Mouse (Mus musculus): Measurements from ENCODE around the gene Sgpp1. TPM values are rescaled to one million over a fixed set of nuclear protein-coding genes. Genes with fewer than 3 reads are reported as not detected.
"Not testable (repeated sequence)": the region's sequence is repeated elsewhere in the genome, so short reads cannot be mapped to it uniquely, and the experiment has no call there.

The Sgpp1 gene
- polyA plus RNA-seq, 1 experiment, result 9.6 TPM

GRCm38 (mm10) chr12:75698692-75699091, 36.8 kb downstream of the Sgpp1 start:
- Histone ChIP-seq H3K4me1 (ENCODE audit: control insufficient read depth, insufficient read depth, low read length) (no peaks in the 10 kb centered on the region), H3K4me3 (replicated peaks; ENCODE audit: control insufficient read depth, low read depth, low read length) (no peak overlapping the region), H3K27ac (ENCODE audit: control insufficient read depth, insufficient read depth, low read depth, low read length, poor library complexity) (no peak overlapping the region)
- TF ChIP-seq CTCF (IDR thresholded peaks at IDR 0.05; ENCODE audit: control insufficient read depth, insufficient read depth, low read length) (peak; percentile 34; the same call in 1 of the 2 replicates), POLR2A (IDR thresholded peaks at IDR 0.05; ENCODE audit: borderline replicate concordance, control insufficient read depth, low read depth, low read length) (no peak)
- 86% methylated on average over 3 of the region's 3 CpGs for WGBS

GRCm38 (mm10) chr12:75695845-75696244, 39.7 kb downstream of the Sgpp1 start:
- not testable (repeated sequence) for H3K4me3 ChIP-seq (replicated peaks; ENCODE audit: control insufficient read depth, low read depth, low read length); H3K27ac ChIP-seq (ENCODE audit: control insufficient read depth, insufficient read depth, low read depth, low read length, poor library complexity); H3K4me1 ChIP-seq (ENCODE audit: control insufficient read depth, insufficient read depth, low read length)
- 73% methylated on average over 1 of the region's 1 CpGs for WGBS

DNA sequence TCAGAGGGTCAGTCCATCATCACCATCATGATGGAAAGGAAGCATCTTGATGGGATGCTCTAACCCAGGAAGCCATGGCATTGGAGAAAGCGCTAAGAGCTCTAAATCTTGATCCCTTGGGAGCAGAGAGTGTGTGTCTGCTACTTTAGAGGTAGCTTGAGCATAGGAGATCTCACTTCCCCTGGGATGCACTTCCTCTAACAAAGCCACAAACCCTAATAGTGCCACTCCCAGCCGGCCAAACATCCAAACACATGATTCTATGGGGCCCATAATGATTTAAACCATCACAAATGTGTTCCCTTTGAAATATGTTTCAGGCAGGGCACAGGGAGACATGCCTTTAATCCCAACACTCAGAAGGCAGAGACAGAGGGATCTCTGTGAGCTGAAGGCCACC, 46.5 kb downstream of the Sgpp1 start:
- TF ChIP-seq CTCF (IDR thresholded peaks at IDR 0.05; ENCODE audit: control insufficient read depth, insufficient read depth, low read length) (no peak), POLR2A (IDR thresholded peaks at IDR 0.05; ENCODE audit: borderline replicate concordance, control insufficient read depth, low read depth, low read length) (no peak)

DNA sequence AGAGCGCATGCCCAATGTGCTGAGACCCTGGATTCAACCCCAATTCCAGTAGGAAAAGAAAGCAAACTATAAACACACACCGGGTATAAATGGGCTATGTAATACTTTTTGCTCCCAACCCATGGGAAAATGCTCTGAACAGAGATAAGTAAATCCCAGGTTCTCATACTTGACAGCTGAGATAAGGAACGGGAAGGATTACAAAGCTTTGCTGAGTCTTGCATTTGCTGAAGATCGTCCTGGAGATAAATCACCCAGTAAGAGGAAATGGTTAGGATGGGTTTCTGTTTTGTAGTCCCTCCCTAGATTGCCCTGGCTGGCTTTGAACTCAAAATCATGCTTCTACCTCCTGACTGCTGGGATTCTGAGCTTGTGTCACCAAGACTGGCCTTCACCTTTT, 48.2 kb downstream of the Sgpp1 start:
- 30% methylated on average over 4 of the region's 4 CpGs for WGBS
- TF ChIP-seq POLR2A (IDR thresholded peaks at IDR 0.05; ENCODE audit: borderline replicate concordance, control insufficient read depth, low read depth, low read length) (no peak), CTCF (IDR thresholded peaks at IDR 0.05; ENCODE audit: control insufficient read depth, insufficient read depth, low read length) (no peak)
- Histone ChIP-seq H3K4me3 (replicated peaks; ENCODE audit: control insufficient read depth, low read depth, low read length) (no peak overlapping the region), H3K27ac (ENCODE audit: control insufficient read depth, insufficient read depth, low read depth, low read length, poor library complexity) (no peak overlapping the region), H3K4me1 (ENCODE audit: control insufficient read depth, insufficient read depth, low read length) (no peaks in the 10 kb centered on the region; the same call in none of the 2 replicates)

More for the DNA sequence above, 46.5 kb downstream of the Sgpp1 start:
- 78% methylated on average over 2 of the region's 2 CpGs for WGBS
- Histone ChIP-seq H3K4me1 (ENCODE audit: control insufficient read depth, insufficient read depth, low read length) (no peaks in the 10 kb centered on the region; the same call in none of the 2 replicates), H3K4me3 (replicated peaks; ENCODE audit: control insufficient read depth, low read depth, low read length) (no peak overlapping the region), H3K27ac (ENCODE audit: control insufficient read depth, insufficient read depth, low read depth, low read length, poor library complexity) (0 out of 2 replicates have a peak overlapping the region, but pooled peaks have one; percentile 4)

DNA sequence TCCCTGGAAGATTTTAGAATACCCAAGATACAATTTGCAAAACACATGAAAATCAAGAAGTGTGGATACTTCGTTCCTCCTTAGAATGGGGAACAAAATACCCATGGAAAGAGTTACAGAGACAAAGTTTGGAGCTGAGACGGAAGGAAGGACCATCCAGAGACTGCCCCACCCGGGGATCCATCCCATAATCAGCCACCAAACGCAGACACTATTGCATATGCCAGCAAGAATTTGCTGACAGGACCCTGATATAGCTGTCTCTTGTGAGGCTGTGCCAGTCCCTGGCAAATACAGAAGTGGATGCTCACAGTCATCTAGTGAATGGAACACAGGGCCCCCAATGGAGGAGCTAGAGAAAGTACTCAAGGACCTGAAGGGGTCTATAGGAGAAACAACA, 51.5 kb downstream of the Sgpp1 start:
- not testable (repeated sequence) for H3K4me1 ChIP-seq (ENCODE audit: control insufficient read depth, insufficient read depth, low read length); H3K4me3 ChIP-seq (replicated peaks; ENCODE audit: control insufficient read depth, low read depth, low read length); H3K27ac ChIP-seq (ENCODE audit: control insufficient read depth, insufficient read depth, low read depth, low read length, poor library complexity)
- 78% methylated on average over 4 of the region's 4 CpGs for WGBS

DNA sequence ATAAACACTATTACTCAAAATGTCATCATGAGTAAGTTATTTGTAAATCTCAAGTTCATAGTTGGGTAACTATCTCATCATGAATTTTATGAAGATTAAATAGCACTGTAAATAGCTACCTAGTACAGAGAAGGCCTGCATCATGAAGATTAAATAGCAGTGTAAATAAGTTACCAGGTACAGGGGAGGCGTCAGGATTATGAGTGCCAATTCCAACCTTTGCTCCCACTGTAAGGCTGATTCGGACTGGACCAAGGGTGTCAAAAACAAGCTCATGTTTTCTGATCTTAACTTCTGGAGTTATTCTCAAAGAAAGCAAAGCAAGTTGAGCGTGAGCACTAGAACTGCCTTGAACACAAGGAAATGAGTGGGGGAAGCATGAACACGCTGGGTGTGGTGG, 51.9 kb downstream of the Sgpp1 start:
- 85% methylated on average over 4 of the region's 4 CpGs for WGBS
- no peak overlapping the region for H3K27ac ChIP-seq (ENCODE audit: control insufficient read depth, insufficient read depth, low read depth, low read length, poor library complexity)
- H3K4me3 ChIP-seq (replicated peaks; ENCODE audit: control insufficient read depth, low read depth, low read length), result no peak overlapping the region
- H3K4me1 ChIP-seq (ENCODE audit: control insufficient read depth, insufficient read depth, low read length), result no peaks in the 10 kb centered on the region; the same call in none of the 2 replicates
- TF ChIP-seq CTCF (IDR thresholded peaks at IDR 0.05; ENCODE audit: control insufficient read depth, insufficient read depth, low read length) (no peak), POLR2A (IDR thresholded peaks at IDR 0.05; ENCODE audit: borderline replicate concordance, control insufficient read depth, low read depth, low read length) (no peak)

DNA sequence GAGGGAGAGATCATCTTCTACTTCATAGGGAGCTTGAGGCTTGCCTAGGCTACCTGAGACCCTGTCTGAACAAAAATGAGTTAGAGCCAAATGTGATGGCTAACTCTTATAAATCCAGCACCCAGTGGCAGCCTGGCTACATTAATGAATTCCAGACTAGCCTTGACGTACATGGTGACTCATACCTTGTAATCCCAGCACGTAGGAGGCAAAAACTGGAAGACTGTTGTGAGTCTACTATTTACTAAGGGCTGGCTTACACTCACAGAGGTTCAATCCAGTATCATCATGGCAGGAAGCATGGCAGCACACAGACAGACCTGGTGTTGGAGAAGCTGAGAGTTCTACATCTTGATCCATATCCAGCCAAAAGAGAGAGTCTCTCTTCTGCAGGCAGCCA, 52.7 kb downstream of the Sgpp1 start:
- no peak overlapping the region for H3K27ac ChIP-seq (ENCODE audit: control insufficient read depth, insufficient read depth, low read depth, low read length, poor library complexity)
- TF ChIP-seq CTCF (IDR thresholded peaks at IDR 0.05; ENCODE audit: control insufficient read depth, insufficient read depth, low read length) (no peak), POLR2A (IDR thresholded peaks at IDR 0.05; ENCODE audit: borderline replicate concordance, control insufficient read depth, low read depth, low read length) (no peak)
- H3K4me1 ChIP-seq (ENCODE audit: control insufficient read depth, insufficient read depth, low read length), result no peaks in the 10 kb centered on the region; the same call in 1 of the 2 replicates
- 84% methylated on average over 2 of the region's 2 CpGs for WGBS
- no peak overlapping the region for H3K4me3 ChIP-seq (replicated peaks; ENCODE audit: control insufficient read depth, low read depth, low read length)

DNA sequence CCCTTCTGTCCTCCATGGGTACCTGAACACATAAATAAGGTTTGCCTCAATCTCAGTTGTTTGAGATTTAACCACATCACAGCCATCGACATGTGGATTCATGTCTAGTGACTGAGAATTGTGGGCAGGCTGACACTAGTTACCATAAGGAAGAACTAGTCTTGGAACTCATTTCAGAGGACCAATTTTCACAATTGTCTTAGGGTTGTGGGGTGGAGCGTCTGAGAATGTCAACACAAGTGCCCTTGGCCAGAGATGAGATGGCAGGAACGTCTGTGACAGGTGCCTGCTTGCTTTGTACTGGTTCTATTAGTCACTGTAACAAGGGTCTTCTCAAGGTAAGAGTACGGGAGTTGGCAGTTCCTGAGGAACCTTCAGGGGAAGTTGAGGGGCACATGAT, 54.4 kb downstream of the Sgpp1 start:
- H3K27ac ChIP-seq (ENCODE audit: control insufficient read depth, insufficient read depth, low read depth, low read length, poor library complexity), result no peak overlapping the region
- WGBS, result 75% methylated on average over 4 of the region's 4 CpGs
- TF ChIP-seq CTCF (IDR thresholded peaks at IDR 0.05; ENCODE audit: control insufficient read depth, insufficient read depth, low read length) (no peak), POLR2A (IDR thresholded peaks at IDR 0.05; ENCODE audit: borderline replicate concordance, control insufficient read depth, low read depth, low read length) (no peak)
- H3K4me3 ChIP-seq (replicated peaks; ENCODE audit: control insufficient read depth, low read depth, low read length), result no peak overlapping the region
- H3K4me1 ChIP-seq (ENCODE audit: control insufficient read depth, insufficient read depth, low read length), result no peaks in the 10 kb centered on the region; the same call in 1 of the 2 replicates

- no peak overlapping the region for H3K4me3 ChIP-seq (replicated peaks; ENCODE audit: control insufficient read depth, low read depth, low read length)
- no peak for TF ChIP-seq CTCF (IDR thresholded peaks at IDR 0.05; ENCODE audit: control insufficient read depth, insufficient read depth, low read length)
- no peaks in the 10 kb centered on the region; the same call in 1 of the 2 replicates for H3K4me1 ChIP-seq (ENCODE audit: control insufficient read depth, insufficient read depth, low read length)
- H3K27ac ChIP-seq (ENCODE audit: control insufficient read depth, insufficient read depth, low read depth, low read length, poor library complexity), result no peak overlapping the region
- 86% methylated on average over 4 of the region's 4 CpGs for WGBS
These were observed 57.1 kb downstream of the Sgpp1 start for GRCm38 (mm10) chr12:75678393-75678792.
